Mouse (Mus musculus) MEL (cell line): ENCODE measurements at regions not wholly inside any gene's neighbourhood (a gene's known extent, or its start where the extent isn't known, plus 50 kb on each side); places are given as distances from the start of the nearest gene placed in this dataset.

Experiments used
- DNase-seq: peaks from one replicate; pipeline ENCODE4 v3.0.0; 2011; ENCODE audit warnings: low read depth, low spot score
- H3K27ac ChIP-seq: 2 replicates; pipeline ENCODE4 v1.5.1; 2012; ENCODE audit warnings: low read depth, mild to moderate bottlenecking, control low read depth, low read length, moderate library complexity; ENCODE audit not compliant: control insufficient read depth
- H3K27me3 ChIP-seq, 2 experiments: fragments of 150-350 bp in 1 of 2; sonication (generic) in 1 of 2; 2 replicates each; pipeline ENCODE4 v1.6.1; 2012; ENCODE audit warnings: low read length in 2 of 2, mild to moderate bottlenecking in 2 of 2, improper control_type of control experiment in 1 of 2, moderate library complexity in 1 of 2; ENCODE audit not compliant: insufficient read depth in 2 of 2, control insufficient read depth in 1 of 2
- H3K36me3 ChIP-seq, 2 experiments: 2 replicates each; pipeline ENCODE4 v1.6.1; 2012 to 2014; ENCODE audit warnings: low read length in 2 of 2, improper control_type of control experiment in 1 of 2, inconsistent platforms in 1 of 2, mild to moderate bottlenecking in 1 of 2; ENCODE audit not compliant: insufficient read depth in 2 of 2, control insufficient read depth in 1 of 2
- H3K4me1 ChIP-seq, 2 experiments: fragments of 150-350 bp in 1 of 2; sonication (generic) in 1 of 2; 2 replicates each; pipeline ENCODE4 v1.6.1; 2012; ENCODE audit warnings: low read length in 2 of 2, improper control_type of control experiment in 1 of 2, mild to moderate bottlenecking in 1 of 2; ENCODE audit not compliant: insufficient read depth in 2 of 2, control insufficient read depth in 1 of 2
- H3K4me3 ChIP-seq, 2 experiments: fragments of 150-350 bp in 1 of 2; sonication (generic) in 1 of 2; 2 replicates each; pipeline ENCODE4 v1.5.1; 2012; ENCODE audit warnings: low read depth in 2 of 2, low read length in 2 of 2, mild to moderate bottlenecking in 2 of 2, moderate library complexity in 2 of 2, control low read depth in 1 of 2, improper control_type of control experiment in 1 of 2; ENCODE audit not compliant: control insufficient read depth in 1 of 2, insufficient read depth in 1 of 2
- H3K79me2 ChIP-seq: 2 replicates; pipeline ENCODE4 v1.6.1; 2012; ENCODE audit warnings: mild to moderate bottlenecking, low read length, moderate library complexity; ENCODE audit not compliant: control insufficient read depth, poor library complexity, insufficient read depth
- H3K9ac ChIP-seq: 2 replicates; pipeline ENCODE4 v1.6.1; 2012; ENCODE audit warnings: low read depth, mild to moderate bottlenecking, control low read depth, low read length, moderate library complexity; ENCODE audit not compliant: control insufficient read depth, poor library complexity, severe bottlenecking
- H3K9me3 ChIP-seq: fragments of 150-350 bp; sonication (generic); replicated peaks from 2 replicates; pipeline ENCODE4 v1.6.1; 2012; ENCODE audit warnings: mild to moderate bottlenecking, low read length, improper control_type of control experiment, moderate library complexity; ENCODE audit not compliant: insufficient read depth
- BHLHE40 ChIP-seq: IDR thresholded peaks from 2 replicates; pipeline ENCODE4 v1.6.1; 2012; ENCODE audit warnings: low read depth, mild to moderate bottlenecking, inconsistent platforms, low read length, improper control_type of control experiment, borderline replicate concordance
- CHD1 ChIP-seq: IDR thresholded peaks from 2 replicates; pipeline ENCODE4 v1.6.1; 2012; ENCODE audit warnings: low read depth, mild to moderate bottlenecking, inconsistent platforms, low read length, improper control_type of control experiment
- CHD2 ChIP-seq: IDR thresholded peaks from 2 replicates; pipeline ENCODE4 v1.6.1; 2011; ENCODE audit warnings: low read length, improper control_type of control experiment
- E2F4 ChIP-seq: IDR thresholded peaks from 2 replicates; pipeline ENCODE4 v1.6.1; 2011; ENCODE audit warnings: low read depth, low read length, improper control_type of control experiment, borderline replicate concordance
- ELF1 ChIP-seq: IDR thresholded peaks from 2 replicates; pipeline ENCODE4 v1.6.1; 2014; ENCODE audit warnings: low read depth, mild to moderate bottlenecking, inconsistent platforms, low read length, improper control_type of control experiment, moderate library complexity
- ETS1 ChIP-seq: IDR thresholded peaks from 2 replicates; pipeline ENCODE4 v1.6.1; 2012; ENCODE audit warnings: low read depth, mild to moderate bottlenecking, inconsistent platforms, low read length, improper control_type of control experiment, moderate library complexity
- GABPA ChIP-seq: IDR thresholded peaks from 2 replicates; pipeline ENCODE4 v1.6.1; 2012; ENCODE audit warnings: low read depth, mild to moderate bottlenecking, inconsistent platforms, low read length, improper control_type of control experiment, moderate library complexity
- GATA1 ChIP-seq: IDR thresholded peaks from 2 replicates; pipeline ENCODE4 v1.6.1; 2011; ENCODE audit warnings: low read depth, low read length, improper control_type of control experiment
- JUND ChIP-seq: IDR thresholded peaks from 2 replicates; pipeline ENCODE4 v1.6.1; 2011; ENCODE audit warnings: low read depth, mild to moderate bottlenecking, improper control_type of control experiment, low read length
- KAT2A ChIP-seq: conservative IDR thresholded peaks from 2 replicates; pipeline ENCODE4 v1.6.1; 2012; ENCODE audit warnings: low read depth, low read length, improper control_type of control experiment, inconsistent platforms
- MAFK ChIP-seq: IDR thresholded peaks from 2 replicates; pipeline ENCODE4 v1.6.1; 2011; ENCODE audit warnings: low read depth, mild to moderate bottlenecking, low read length, improper control_type of control experiment, borderline replicate concordance
- MAX ChIP-seq: IDR thresholded peaks from 2 replicates; pipeline ENCODE4 v1.6.1; 2011; ENCODE audit warnings: low read length, improper control_type of control experiment
- MAZ ChIP-seq: IDR thresholded peaks from 2 replicates; pipeline ENCODE4 v1.6.1; 2012; ENCODE audit warnings: low read depth, mild to moderate bottlenecking, inconsistent platforms, low read length, improper control_type of control experiment
- MXI1 ChIP-seq: IDR thresholded peaks from 2 replicates; pipeline ENCODE4 v1.6.1; 2011; ENCODE audit warnings: mild to moderate bottlenecking, low read depth, low read length, improper control_type of control experiment
- NELFE ChIP-seq: IDR thresholded peaks from 2 replicates; pipeline ENCODE4 v1.6.1; 2011; ENCODE audit warnings: low read depth, low read length, improper control_type of control experiment
- NRF1 ChIP-seq: IDR thresholded peaks from 2 replicates; pipeline ENCODE4 v1.6.1; 2014; ENCODE audit warnings: low read depth, mild to moderate bottlenecking, inconsistent platforms, low read length, improper control_type of control experiment, moderate library complexity; ENCODE audit not compliant: poor library complexity, insufficient read depth, severe bottlenecking
- POLR2A ChIP-seq, 2 experiments: IDR thresholded peaks; 2 replicates each; pipeline ENCODE4 v1.6.1; 2011 to 2012; ENCODE audit warnings: low read length in 2 of 2, mild to moderate bottlenecking in 2 of 2, control low read depth in 1 of 2, improper control_type of control experiment in 1 of 2, low read depth in 1 of 2, moderate library complexity in 1 of 2; ENCODE audit not compliant: control insufficient read depth in 1 of 2, insufficient read depth in 1 of 2, poor library complexity in 1 of 2
- RAD21 ChIP-seq: IDR thresholded peaks from 2 replicates; pipeline ENCODE4 v1.6.1; 2011; ENCODE audit warnings: mild to moderate bottlenecking, low read depth, low read length, improper control_type of control experiment
- RCOR1 ChIP-seq: IDR thresholded peaks from 2 replicates; pipeline ENCODE4 v1.6.1; 2012; ENCODE audit warnings: low read depth, mild to moderate bottlenecking, inconsistent platforms, low read length, improper control_type of control experiment
- SIN3A ChIP-seq: IDR thresholded peaks from 2 replicates; pipeline ENCODE4 v1.6.1; 2012; ENCODE audit warnings: low read length, improper control_type of control experiment, inconsistent platforms
- SMC3 ChIP-seq: IDR thresholded peaks from 2 replicates; pipeline ENCODE4 v1.6.1; 2011; ENCODE audit warnings: low read depth, low read length, improper control_type of control experiment
- TAL1 ChIP-seq: IDR thresholded peaks from 2 replicates; pipeline ENCODE4 v1.6.1; 2012; ENCODE audit warnings: mild to moderate bottlenecking, inconsistent platforms, low read length, moderate library complexity, mixed read lengths
- TCF12 ChIP-seq: IDR thresholded peaks from 2 replicates; pipeline ENCODE4 v1.6.1; 2014; ENCODE audit warnings: low read depth, mild to moderate bottlenecking, inconsistent platforms, low read length, improper control_type of control experiment, moderate library complexity
- UBTF ChIP-seq: IDR thresholded peaks from 2 replicates; pipeline ENCODE4 v1.6.1; 2012; ENCODE audit warnings: low read depth, mild to moderate bottlenecking, inconsistent platforms, low read length, improper control_type of control experiment, moderate library complexity, borderline replicate concordance; ENCODE audit not compliant: insufficient read depth
- USF1 ChIP-seq: IDR thresholded peaks from 2 replicates; pipeline ENCODE4 v1.6.1; 2014; ENCODE audit warnings: low read depth, mild to moderate bottlenecking, inconsistent platforms, low read length, improper control_type of control experiment, moderate library complexity
- USF2 ChIP-seq, 2 experiments: IDR thresholded peaks; 2 replicates each; pipeline ENCODE4 v1.6.1; 2011 to 2012; ENCODE audit warnings: improper control_type of control experiment in 2 of 2, low read length in 2 of 2, borderline replicate concordance in 1 of 2, inconsistent platforms in 1 of 2, low read depth in 1 of 2, mild to moderate bottlenecking in 1 of 2; ENCODE audit not compliant: insufficient read depth in 1 of 2
- ZKSCAN1 ChIP-seq: IDR thresholded peaks from 2 replicates; pipeline ENCODE4 v1.6.1; 2012; ENCODE audit warnings: low read depth, mild to moderate bottlenecking, inconsistent platforms, low read length, improper control_type of control experiment, moderate library complexity

- no peaks in the 10 kb centered on the region for H3K36me3 ChIP-seq
- no peaks in the 10 kb centered on the region for H3K27me3 ChIP-seq
- no peaks in the 10 kb centered on the region for H3K4me1 ChIP-seq
- no peak overlapping the region for H3K9ac ChIP-seq
- H3K79me2 ChIP-seq = no peaks in the 10 kb centered on the region
- no peak for DNase-seq
- TF ChIP-seq MAFK (no peak), USF2 (IDR thresholded peaks at IDR 0.05; ENCODE audit: borderline replicate concordance in 1 of 2, insufficient read depth in 1 of 2, low read depth in 1 of 2, low read length in 2 of 2) (no peak), ETS1 (no peak), JUND (no peak), CHD1 (no peak), RCOR1 (no peak), POLR2A (IDR thresholded peaks at IDR 0.05; ENCODE audit: control insufficient read depth in 1 of 2, insufficient read depth in 1 of 2, low read depth in 1 of 2, low read length in 2 of 2, poor library complexity in 1 of 2) (no peak), ZKSCAN1 (no peak), KAT2A (no peak), BHLHE40 (no peak), SMC3 (no peak), TCF12 (no peak)
- no peak overlapping the region for H3K27ac ChIP-seq
- no peak overlapping the region for H3K4me3 ChIP-seq
- no peaks in the 10 kb centered on the region for H3K9me3 ChIP-seq
Measured at GRCm38 (mm10) chr10:118575570-118575969, 134.7 kb downstream of the Ifng start.

DNA sequence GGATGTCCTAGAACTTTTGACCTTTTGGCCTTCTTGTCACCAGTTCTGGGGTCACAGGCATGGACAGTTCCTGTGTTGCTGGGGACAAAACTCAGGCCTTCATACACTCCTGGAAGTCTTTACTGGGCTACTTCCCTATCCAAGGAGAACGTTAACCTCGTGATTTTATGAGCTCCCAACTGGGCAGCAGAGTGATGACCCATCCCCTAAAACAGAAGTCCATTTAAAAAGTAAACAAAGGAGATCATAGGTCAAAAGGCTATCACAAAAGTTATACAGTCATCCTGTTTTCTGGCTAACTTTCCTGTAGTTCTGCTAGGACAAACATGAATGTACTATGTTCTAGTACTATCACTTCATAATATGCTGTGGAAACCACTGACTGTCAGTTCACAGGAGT lies 140.5 kb downstream of the Ifng start:
- H3K79me2 ChIP-seq = no peaks in the 10 kb centered on the region
- no peak for DNase-seq
- TF ChIP-seq ELF1 = no peak
- no peak for TF ChIP-seq NRF1
- no peak for TF ChIP-seq GATA1
- no peak for TF ChIP-seq RCOR1
- no peak for TF ChIP-seq USF2 (IDR thresholded peaks at IDR 0.05; ENCODE audit: borderline replicate concordance in 1 of 2, insufficient read depth in 1 of 2, low read depth in 1 of 2, low read length in 2 of 2)
- no peak for TF ChIP-seq ZKSCAN1
- no peak for TF ChIP-seq CHD2
- no peak for TF ChIP-seq UBTF
- no peak for TF ChIP-seq RAD21
- TF ChIP-seq MAX = no peak
- no peak for TF ChIP-seq SIN3A
- TF ChIP-seq E2F4 = no peak
- no peak for TF ChIP-seq USF1
- TF ChIP-seq NELFE = no peak
- no peak for TF ChIP-seq MAZ
- no peak for TF ChIP-seq MXI1
- no peak for TF ChIP-seq TAL1
- no peak for TF ChIP-seq GABPA
- TF ChIP-seq MAFK = no peak
- TF ChIP-seq, all 39 proteins: peak for 0
- Histone ChIP-seq H3K36me3 (no peaks in the 10 kb centered on the region), H3K27me3 (no peaks in the 10 kb centered on the region), H3K27ac (no peak overlapping the region), H3K9ac (no peak overlapping the region), H3K4me1 (no peaks in the 10 kb centered on the region), H3K4me3 (no peak overlapping the region), H3K9me3 (no peaks in the 10 kb centered on the region)
